Mouse (Mus musculus) adrenal gland, postnatal 25 days (tissue): ENCODE data around the gene Tmem145. TPM values are rescaled to one million over a fixed set of nuclear protein-coding genes. Genes with fewer than 3 reads are reported as not detected.

Experiments used
- DNase-seq: peaks from one replicate; pipeline ENCODE4 v3.0.0; 2021; ENCODE audit warnings: mixed read lengths
- total RNA-seq: library from RNA; stranded (reverse); gene quantifications from 2 replicates; pipeline ENCODE4 v1.2.3, GENCODE M21; 2021

Gene Tmem145
- total RNA-seq, 1 experiment from 2014 or later: 3.7 TPM

DNA sequence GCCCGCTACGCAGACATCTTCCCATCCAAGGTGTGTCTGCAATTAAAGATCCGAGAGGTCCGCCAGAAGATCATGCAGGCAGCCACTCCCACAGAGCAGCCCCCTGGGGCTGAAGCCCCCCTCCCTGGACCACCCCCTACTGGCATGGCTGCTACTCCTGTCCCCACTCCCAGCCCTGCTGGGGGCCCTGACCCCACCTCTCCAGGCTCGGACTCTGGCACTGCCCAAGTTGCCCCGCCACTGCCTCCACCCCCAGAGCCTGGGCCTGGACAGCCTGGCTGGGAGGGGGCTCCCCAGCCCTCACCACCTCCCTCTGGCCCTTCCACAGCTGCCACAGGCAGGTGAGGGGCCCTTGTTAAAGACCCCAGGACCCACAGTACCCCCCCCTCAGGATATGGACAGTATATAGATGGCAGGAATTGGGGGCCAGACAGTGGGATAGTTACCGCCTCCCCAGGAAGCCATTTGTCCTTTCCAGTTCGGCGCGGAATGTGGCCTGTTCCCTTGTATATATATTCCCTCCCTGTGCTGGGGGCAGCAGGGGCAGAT lies 12.6 kb upstream of the Tmem145 start:
- peak; percentile 2 for DNase-seq

DNA sequence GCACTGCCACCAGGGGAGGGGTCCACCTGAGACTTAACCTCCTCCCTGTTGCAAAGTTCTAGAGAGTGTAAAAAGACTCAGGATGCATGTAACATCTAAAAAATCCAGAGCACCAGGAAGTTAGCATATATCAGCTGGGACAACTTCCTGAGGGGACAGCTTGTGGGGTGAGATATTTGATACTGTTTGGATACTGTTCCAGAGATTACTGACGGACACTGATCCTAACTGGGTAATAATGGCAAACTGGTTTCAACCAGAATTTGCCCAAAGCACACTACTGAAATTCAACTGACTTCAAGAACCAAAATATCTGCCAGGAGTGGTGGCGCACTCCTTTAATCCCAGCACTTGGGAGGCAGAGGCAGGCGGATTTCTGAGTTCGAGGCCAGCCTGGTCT lies 11.4 kb upstream of the Tmem145 start:
- DNase-seq: no peak

DNA sequence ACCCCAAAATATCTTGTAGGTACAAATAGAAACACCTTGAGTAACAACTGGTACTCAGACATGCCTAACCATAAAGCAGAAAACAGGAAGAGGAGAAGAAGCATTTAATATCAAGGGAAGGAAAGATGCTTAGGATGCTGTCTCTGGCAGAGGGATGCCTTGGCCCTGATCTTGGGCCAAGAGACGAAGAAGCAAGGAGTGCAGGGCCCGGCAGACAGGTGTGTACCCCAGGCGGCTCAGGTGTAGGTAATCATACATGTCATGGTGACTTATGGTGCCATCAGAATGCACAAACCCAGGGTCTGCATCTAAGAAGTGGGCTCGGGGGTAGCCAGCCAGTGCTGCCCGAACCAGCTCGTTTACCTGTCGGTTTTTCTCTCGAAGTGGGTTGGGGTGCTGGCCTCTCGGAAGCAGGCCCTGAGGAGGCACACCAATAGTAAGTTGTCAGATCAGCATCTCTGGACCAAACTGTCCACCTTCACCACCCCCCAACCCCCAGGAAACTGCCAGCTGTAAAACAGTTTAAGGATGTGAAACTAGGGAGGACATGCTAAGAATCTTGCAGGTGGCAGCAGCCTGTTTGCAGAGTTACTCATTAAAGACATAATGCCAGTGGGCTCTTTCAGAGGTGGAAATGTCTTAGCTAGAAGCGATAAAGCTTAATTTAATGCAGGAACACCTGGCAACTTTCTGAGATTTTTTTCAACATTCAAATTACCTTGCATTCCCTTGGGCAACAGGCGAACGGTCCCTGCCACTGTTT lies 10.8 kb upstream of the Tmem145 start:
- DNase-seq: no peak

DNA sequence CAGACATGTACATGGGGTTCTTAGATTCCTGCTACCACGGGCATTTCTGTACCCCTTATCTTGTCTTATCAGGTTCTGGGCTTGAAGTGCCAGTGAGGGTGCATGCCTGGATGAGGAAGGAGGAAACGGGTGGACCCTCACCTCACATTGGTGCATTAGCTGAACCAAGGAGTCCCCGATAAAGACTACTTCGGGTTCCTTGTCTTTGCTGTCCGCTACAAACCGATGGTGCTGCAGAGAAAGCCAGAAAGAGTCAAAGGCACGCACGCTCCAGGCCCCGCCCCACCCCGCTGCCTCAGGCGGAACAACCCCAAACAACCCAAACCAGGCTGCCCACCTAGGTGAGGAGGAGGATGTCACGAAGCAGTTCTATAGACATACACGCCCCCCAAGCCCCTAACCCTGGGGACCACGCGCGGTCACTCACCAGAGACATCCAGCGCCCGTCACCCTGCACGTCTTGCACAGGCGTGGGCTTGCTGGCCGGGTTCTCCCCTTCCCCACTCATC lies 8.9 kb upstream of the Tmem145 start:
- peak; percentile 51 for DNase-seq

DNA sequence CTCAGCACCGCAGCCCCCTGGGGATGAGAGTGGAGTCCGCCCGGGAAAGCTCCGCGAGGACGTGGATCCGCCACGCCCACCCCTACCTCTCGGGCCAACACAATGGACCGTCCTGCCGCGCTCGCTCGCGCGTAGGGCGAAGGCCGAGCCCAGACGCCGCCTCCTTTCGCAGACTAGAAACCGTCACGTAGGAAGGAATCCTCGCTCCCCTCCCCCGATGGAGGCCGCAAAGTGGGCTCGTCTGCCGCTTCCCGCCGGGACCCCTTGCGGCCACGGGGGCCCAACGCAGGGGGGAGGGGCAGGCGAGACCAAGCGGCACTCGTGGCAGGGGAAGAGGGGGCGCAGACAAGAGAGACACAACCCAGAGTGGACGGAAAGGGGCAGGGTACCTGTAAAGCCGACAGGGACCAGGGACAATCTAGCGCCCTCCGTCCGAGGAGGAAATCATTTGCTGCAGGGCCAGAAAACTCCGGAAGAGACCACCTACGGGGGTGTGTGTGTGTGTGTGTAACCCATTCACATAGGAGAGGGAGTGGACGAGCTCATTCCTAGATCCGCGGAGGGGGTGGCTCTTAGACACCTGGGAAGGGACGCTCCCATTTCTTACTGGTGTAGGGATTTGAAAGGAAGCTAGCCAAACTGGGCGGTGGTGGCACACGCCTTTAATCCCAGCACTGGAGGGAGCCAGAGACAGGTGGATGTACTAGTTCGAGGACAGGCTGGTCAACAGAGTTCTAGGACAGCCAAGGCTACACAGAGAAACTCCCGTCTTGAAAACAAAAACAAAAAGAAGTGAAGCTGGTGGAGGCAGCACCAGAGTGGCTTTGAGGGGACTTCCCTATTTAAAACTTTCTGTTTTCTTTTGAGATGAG lies 8.2 kb upstream of the Tmem145 start, which contains the start of gene Pafah1b3:
Pafah1b3 (minus strand) TSS at position 533 of the 872 bp plus-strand sequence.
- peak; percentile 74 for DNase-seq

DNA sequence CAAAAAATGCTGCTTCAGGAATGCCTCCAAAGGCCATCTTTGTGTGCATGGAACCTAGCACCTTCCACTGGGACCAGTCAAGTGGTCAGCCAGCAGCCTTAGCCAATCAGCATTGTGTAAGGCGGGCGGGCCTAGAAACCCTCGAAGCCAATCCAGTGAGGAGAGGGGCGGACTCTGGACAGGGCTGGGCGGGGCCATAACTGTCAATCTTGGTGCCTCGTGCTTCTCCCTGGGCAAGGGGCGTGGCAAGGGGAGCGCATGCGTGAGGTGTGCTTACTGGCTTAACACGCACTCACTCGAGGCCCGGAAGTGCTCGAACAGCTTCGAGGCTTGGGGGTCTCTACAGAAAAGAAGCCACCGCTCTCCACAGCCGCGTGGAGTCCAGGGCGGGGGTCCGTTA lies 4.8 kb upstream of the Tmem145 start, which contains the start of gene Prr19:
Prr19 (plus strand) TSS at position 349 of the 400 bp plus-strand sequence.
- no peak for DNase-seq

DNA sequence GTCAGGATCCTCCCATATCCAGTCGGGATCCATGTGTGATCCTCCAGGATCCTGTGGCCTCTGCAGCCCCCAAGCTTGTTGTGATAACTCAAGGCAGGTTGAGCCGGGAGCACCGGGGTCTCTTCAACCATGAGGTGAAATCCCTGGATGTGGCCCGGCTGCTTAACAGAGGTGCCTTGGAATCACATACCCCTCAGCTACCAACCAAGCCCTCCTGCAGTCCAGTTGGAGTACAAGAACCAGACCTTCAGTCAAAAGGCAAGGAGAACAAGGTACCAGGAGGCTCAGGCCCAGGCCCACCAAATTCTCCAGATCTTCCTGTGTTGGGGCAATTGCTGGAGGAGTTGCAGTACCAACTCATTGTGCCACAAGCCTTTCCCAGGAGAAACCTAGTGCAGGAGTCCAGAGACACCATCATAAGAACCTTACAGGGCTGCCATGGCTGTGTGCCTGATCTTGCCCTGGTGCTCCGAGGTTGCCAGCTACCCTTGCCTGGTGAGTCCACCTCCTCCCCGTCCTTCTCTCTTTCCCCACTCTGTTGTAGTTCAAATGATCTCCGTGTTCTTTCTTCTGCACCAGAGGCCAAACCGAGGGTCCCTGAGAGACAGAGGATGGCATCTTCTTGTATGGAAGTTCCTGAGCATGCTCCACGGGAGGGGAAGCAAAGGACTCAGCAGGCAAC lies 2.8 kb upstream of the Tmem145 start:
- DNase-seq: no peak

DNA sequence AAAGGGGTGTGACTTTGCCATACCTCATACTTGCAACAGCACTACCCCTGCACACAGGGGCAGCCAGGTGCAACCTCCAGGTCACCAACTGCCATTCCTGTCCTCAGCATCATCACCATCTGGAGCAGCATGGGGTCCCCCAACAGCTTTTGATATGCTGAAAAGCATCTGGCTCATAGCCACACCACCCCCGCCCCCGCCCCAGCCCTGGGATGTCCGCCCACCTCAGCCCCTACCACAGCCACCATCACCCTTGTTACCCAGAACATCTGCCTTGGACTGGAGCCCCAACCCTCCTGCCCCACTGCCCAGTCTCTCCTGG lies 2.3 kb upstream of the Tmem145 start:
- DNase-seq: no peak

DNA sequence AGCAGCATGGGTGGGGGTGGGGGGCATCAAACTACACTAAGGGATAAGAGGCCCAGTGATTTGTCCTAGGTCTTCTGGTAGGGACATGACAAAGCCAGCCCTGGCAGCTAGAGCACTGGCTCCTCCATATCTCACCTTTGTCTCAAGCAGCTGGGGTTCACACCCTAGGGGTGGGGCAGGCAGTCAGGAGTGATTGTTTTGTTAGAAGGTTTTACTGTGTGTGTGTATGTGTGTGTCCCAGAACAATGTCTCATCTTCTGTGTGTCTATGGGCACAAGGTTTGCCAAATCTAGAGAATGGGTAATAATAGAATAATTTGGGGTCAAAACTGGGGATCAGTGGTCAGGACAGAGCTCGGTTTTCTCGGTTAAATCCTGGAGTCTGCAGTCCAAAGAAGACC lies 425 bp upstream of the Tmem145 start:
- DNase-seq: no peak

DNA sequence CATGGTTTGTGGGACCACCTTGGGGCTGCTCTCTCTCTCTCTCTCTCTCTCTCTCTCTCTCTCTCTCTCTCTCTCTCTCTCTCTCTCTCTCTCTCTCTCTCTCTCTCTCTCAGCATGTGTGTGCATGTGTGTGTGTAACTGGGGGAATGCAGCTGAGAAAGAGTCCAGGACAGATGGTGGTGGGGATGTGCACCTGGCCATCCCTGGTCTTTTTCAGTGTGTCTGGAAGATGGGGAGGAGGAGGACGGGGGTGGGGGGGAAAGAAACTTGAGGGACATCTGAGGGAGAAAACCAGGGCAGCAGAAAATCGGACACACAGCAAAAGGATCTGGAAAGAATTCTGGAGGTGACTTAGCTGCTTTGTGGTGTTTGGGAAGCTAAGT lies 699 bp downstream of the Tmem145 start:
- DNase-seq: no peak

DNA sequence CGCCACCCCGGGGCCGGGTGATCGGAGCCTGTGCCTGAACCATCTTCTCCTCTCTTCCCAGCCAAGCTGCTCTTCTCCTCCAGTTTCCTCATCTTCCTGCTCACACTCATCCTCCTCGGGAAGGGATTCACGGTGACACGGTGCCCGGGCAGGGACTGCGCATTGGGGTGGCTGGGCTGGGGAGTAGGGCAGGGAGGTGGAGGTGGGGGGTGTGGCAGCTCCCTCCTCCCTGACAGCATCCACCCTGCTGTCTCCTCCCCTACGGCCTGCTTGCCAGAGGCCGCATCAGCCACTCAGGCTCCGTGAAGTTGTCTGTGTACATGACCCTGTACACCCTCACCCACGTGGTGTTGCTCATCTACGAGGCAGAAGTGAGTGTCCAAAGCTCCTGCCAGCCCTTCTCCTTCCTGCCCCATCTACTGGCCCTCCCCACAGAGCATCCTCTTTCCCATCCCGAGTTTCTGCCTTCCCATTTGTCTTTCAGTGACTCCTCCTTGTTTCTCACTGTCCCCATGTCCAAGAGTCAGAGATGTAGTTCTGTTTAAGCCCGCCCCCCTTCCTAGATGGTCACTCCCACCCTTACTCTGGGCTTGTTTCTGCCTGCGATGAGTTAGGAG lies 2.9 kb downstream of the Tmem145 start:
- DNase-seq: no peak

DNA sequence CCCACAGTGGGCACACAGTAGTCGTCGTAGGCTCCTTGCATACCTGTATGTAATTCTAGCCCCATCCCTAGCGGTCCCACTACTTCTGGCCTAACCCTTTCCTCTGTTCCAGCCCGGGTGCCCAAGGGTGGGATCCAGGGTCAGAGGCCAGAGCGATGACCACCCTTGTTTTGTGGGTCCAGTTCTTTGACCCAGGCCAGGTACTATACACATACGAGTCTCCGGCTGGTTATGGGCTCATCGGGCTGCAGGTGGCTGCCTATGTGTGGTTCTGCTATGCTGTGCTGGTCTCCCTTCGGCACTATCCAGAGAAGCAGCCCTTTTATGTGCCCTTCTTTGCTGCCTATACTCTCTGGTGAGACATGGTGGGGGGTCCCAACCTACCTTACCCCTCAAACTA lies 3.5 kb downstream of the Tmem145 start:
- DNase-seq: no peak

DNA sequence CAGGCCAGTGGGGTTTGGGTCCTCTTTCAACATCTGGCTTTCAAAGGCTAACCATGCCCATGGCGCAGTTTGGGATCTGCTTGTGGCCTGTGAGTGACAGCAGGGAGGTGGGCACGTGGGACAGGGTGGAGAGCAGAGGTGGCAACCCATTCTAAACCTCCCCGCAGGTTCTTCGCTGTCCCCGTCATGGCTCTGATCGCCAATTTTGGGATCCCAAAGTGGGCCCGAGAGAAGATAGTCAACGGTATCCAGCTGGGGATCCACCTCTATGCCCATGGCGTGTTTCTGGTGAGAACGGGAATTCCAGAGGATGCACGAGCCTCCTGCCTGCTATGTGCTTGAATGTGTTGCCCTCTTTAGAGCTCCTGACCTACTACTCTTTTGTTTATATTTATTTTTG lies 5.3 kb downstream of the Tmem145 start:
- no peak for DNase-seq

DNA sequence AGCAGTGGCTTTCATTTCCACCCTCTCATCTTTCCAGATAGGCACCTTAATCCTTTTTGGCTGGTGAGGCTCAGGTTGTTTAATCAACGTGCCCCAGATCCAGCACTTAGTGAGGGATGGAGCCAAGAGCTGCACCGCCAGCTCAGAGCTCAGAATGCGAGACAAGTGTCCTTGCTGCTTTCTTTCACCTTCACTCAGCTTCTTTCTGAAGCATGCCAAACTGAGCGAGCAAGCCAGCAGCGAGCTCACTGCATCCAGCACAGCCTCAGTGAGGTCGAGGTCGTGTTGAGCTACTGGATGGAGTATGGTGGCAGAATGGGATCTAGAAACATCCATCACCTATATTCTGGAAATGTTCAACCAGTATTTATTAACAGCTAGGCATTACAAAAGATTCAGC lies 7.4 kb downstream of the Tmem145 start:
- no peak for DNase-seq

DNA sequence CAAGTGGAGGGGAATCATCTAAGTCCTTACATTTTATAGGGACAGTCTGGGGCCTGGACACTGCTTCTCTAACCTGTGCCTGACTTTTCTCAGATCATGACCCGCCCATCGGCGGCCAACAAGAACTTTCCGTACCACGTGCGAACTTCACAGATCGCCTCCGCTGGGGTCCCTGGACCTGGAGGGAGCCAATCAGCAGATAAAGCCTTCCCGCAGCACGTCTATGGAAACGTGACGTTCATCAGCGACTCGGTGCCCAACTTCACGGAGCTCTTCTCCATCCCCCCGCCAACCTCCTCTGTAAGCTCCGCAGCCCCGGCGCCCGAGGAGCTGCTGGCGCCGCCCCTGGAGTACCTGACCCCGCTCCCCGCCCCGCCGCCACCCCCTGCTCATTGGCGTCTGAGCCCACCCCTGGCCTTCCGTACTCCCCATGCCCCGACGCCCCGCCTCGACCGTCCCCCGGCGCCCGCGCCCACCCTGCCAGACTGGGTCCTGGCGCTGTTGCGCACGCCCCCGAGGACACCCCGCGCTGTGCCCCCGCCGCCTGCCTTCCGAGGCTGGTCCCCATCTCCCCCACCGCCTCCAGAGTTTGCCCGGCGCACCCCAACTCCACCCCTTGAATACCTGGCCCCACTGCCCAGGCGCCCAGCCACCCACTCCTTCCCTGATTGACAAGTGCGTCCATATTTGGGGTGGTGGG lies 8.8 kb downstream of the Tmem145 start:
- DNase-seq: no peak

DNA sequence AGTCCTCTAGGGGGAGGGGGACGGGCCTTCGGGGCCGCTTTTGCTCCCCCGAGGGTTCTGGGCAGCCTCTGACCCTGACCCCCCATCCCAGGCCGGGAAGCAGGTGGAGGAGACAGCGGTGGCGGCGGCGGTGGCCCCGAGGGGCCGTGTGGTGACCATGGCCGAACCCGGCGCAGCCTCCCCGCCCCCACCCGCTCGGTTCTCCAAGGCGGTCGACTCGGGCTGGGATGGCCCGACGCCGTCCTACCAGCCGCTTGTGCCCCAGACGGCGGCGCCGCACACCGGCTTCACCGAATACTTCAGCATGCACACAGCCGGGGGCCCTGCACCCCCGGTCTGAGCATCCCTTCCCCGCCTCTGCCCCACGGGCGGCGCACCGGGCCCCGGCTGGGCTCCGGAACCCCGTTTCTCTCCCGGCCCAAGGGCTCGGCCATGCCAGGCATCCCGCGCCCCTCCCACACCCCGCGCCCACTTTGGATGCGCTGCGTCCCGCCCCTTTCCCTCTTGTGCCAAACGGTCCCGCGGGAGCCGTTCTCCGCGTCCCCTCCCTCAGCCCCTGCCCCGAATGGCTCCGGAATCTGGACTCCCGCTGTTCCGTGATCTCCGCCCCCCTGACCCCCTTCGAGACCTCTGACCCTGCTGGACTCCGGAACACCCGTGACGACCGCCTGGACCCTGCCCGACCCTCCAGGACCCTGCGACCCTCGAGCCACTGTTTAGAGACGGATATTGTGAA lies 9.6 kb downstream of the Tmem145 start:
- DNase-seq: peak; percentile 59

DNA sequence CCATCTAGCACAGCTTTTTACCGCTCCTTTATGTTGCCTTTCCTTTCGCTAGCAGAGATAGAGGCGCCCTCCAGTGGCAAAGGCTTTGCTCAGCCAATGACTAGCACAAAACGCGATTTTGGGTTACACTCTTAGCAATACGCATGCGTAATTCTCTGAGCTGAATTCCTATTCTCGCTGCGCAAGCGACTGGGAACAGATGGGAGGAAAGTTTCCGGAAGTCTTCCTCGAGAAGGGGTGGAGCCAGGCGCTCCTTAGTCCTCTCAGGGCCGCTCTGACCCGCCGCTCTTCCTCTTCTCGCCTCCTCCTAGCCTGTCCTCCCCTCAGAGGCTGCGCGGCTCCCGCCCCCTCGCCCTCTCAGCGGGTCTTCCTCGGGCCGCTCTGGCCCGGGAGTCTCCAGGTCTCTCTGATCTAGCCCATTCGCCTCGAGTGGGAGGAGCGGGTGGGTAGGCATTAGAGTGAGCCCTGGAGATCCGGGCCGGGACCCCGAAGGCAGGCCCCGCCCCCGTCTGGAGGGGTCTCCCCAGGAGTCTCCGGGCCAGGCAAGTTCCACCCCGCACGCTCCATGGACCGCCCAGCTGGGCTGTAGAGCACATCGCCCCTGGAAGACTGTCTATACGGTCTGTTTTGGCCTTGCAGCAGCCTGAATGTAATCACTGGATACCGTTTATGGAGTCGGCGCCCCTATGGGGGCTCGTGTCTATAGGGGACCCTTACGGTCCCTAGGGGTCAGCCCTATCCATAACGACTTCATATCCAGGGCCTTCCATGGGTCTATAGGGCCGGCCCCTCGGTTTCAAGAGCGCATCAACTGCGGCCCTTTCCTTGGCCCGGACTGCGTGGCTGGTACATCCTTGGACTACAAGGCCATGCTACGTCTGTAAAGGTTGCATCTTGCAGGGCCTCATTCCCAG lies 10.9 kb downstream of the Tmem145 start, which contains the start of gene Megf8:
Megf8 (plus strand) TSS at position 633 of the 914 bp plus-strand sequence.
- DNase-seq: peak; percentile 91

DNA sequence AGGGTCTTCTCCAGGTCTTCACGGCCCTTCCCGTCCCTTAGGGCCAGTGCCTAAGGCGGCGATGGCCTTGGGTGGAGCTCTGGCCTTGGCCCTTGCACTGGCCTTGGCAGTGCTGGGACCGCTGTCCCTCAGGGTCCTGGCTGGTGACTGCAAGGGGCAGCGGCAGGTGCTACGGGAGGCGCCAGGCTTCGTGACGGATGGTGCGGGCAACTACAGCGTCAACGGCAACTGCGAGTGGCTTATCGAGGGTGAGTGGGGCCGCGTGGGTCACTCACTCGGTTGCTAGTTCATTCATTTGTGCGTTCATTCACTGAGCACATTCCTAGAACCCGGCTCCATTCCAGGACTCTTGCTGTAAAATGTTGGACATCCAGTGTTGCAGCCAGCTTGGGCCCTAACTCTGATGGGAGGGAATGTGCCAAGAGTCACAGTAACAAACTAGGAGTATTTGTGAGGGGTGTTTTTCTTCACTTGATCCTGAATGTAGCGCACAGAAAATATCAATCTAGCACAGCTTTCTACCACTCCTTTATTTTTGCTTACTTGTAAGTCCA lies 11.6 kb downstream of the Tmem145 start:
- peak; percentile 40 for DNase-seq

DNA sequence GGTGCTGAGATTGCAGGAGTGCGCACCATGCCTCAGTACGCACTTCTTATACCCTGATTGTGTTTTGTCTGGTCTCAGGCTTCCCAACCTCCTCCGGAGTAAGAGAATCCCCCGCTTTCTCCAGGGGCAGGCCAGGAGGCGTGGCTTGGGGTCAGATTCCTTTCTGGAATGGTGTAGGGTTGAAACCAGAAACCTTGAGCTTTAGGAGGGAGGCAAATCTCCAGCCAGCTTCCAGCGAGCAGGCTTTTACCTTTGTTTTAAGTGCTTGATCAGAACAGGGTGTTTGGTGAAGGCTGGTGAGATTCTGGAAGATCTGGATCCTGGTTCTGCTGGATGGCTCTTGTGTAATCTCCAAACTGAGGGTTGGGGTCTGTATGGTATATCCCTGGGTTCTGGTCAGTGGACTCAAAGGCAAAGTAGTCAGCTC lies 16.2 kb downstream of the Tmem145 start:
- peak; percentile 41 for DNase-seq
